Mouse (Mus musculus): ENCODE measurements around the gene Arf6.

DNA sequence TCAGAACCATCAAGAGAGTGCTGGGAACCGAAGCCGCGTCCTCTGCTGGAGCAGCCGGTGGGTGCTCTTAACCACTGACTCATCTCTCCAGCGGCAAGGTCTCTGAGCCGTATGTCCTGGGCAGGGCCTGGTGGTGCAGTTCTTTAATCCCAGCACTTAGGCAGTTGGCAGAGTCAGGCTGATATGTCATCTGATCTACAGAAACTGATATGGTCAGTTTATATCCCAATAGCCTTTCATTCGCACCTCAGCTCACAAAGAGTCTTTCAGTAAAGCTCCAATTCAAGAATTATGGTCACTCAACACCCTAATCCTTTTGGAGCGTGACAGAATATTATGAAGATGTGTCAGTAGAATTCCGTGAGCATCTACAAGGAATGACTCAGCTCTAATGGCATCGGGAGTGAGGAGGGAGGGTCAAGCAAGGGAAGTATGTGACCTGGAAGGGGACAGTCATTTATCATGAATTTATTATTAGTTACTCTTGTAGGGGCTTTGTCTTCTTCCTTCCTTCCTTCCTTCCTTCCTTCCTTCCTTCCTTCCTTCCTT is 16.4 kb downstream of the Arf6 start:
- no peak for TF ChIP-seq CTCF (IDR thresholded peaks at IDR 0.05)
- TF ChIP-seq EP300 (IDR thresholded peaks at IDR 0.05), result no peak
